Mouse (Mus musculus): ENCODE results near the gene Nav2. TPM values are rescaled to one million over a fixed set of nuclear protein-coding genes. Genes with fewer than 3 reads are reported as not detected.

Gene Nav2
- polyA plus RNA-seq, 1 experiment from 2014 or later: 8.3 TPM

- H3K27me3 ChIP-seq (ENCODE audit: low read depth, poor library complexity, severe bottlenecking): no peaks in the 10 kb centered on the region
- WGBS: 87% methylated on average over 5 of the region's 5 CpGs
- H3K4me1 ChIP-seq: 0 out of 2 replicates have a peak, but pooled peaks cover 3% of the 10 kb centered on the region
- no peaks in the 10 kb centered on the region for H3K36me3 ChIP-seq
- H3K9me3 ChIP-seq (replicated peaks): no peaks in the 10 kb centered on the region
- H3K27ac ChIP-seq: no peak overlapping the region
- no peak for DNase-seq (ENCODE audit: low spot score)
- H3K4me3 ChIP-seq: no peak overlapping the region
These were observed 273.9 kb downstream of the Nav2 start for GRCm38 (mm10) chr7:49182427-49182826.

- Histone ChIP-seq H3K4me3 (no peak overlapping the region), H3K27ac (no peak overlapping the region), H3K9me3 (replicated peaks) (no peaks in the 10 kb centered on the region), H3K4me1 (0 out of 2 replicates have a peak, but pooled peaks cover 3% of the 10 kb centered on the region), H3K36me3 (no peaks in the 10 kb centered on the region), H3K27me3 (ENCODE audit: low read depth, poor library complexity, severe bottlenecking) (no peaks in the 10 kb centered on the region)
- WGBS: 85% methylated on average over 5 of the region's 5 CpGs
- no peak for DNase-seq (ENCODE audit: low spot score)
These were observed 275.2 kb downstream of the Nav2 start for GRCm38 (mm10) chr7:49183696-49184095.

- WGBS: 83% methylated on average over 5 of the region's 5 CpGs
- Histone ChIP-seq H3K9me3 (replicated peaks) (no peaks in the 10 kb centered on the region), H3K36me3 (no peaks in the 10 kb centered on the region), H3K4me3 (no peak overlapping the region), H3K27ac (no peak overlapping the region), H3K27me3 (ENCODE audit: low read depth, poor library complexity, severe bottlenecking) (no peaks in the 10 kb centered on the region), H3K4me1 (0 out of 2 replicates have a peak, but pooled peaks cover 3% of the 10 kb centered on the region)
- DNase-seq (ENCODE audit: low spot score): no peak
These were observed 277.5 kb downstream of the Nav2 start for GRCm38 (mm10) chr7:49185991-49186390.

- no peak for DNase-seq (ENCODE audit: low spot score)
- 89% methylated on average over 5 of the region's 5 CpGs for WGBS
These were observed 280.8 kb downstream of the Nav2 start for GRCm38 (mm10) chr7:49189364-49189763.

GRCm38 (mm10) chr7:49190231-49190985 is 281.9 kb downstream of the Nav2 start:
- no peak overlapping the region for H3K4me3 ChIP-seq
- no peaks in the 10 kb centered on the region for H3K27me3 ChIP-seq (ENCODE audit: low read depth, poor library complexity, severe bottlenecking)
- no peak overlapping the region for H3K27ac ChIP-seq
- H3K36me3 ChIP-seq: no peaks in the 10 kb centered on the region
- H3K9me3 ChIP-seq (replicated peaks): no peaks in the 10 kb centered on the region
- 86% methylated on average over 4 of the region's 4 CpGs for WGBS
- no peak for DNase-seq (ENCODE audit: low spot score)
- 0 out of 2 replicates have a peak, but pooled peaks cover 3% of the 10 kb centered on the region for H3K4me1 ChIP-seq

More at GRCm38 (mm10) chr7:49189364-49189763, 280.8 kb downstream of the Nav2 start:
- Histone ChIP-seq H3K27me3 (ENCODE audit: low read depth, poor library complexity, severe bottlenecking) (no peaks in the 10 kb centered on the region), H3K4me1 (0 out of 2 replicates have a peak, but pooled peaks cover 3% of the 10 kb centered on the region), H3K4me3 (no peak overlapping the region), H3K36me3 (no peaks in the 10 kb centered on the region), H3K27ac (no peak overlapping the region), H3K9me3 (replicated peaks) (no peaks in the 10 kb centered on the region)

- Histone ChIP-seq H3K27me3 (ENCODE audit: low read depth, poor library complexity, severe bottlenecking) (no peaks in the 10 kb centered on the region), H3K4me3 (no peak overlapping the region), H3K36me3 (no peaks in the 10 kb centered on the region), H3K9me3 (replicated peaks) (no peaks in the 10 kb centered on the region), H3K4me1 (0 out of 2 replicates have a peak, but pooled peaks cover 3% of the 10 kb centered on the region), H3K27ac (no peak overlapping the region)
- no peak for DNase-seq (ENCODE audit: low spot score)
- 69% methylated on average over 7 of the region's 7 CpGs for WGBS
These were observed 282.7 kb downstream of the Nav2 start for GRCm38 (mm10) chr7:49191081-49191678.

GRCm38 (mm10) chr7:49192061-49192695 is 283.7 kb downstream of the Nav2 start:
- H3K9me3 ChIP-seq (replicated peaks): no peaks in the 10 kb centered on the region
- no peaks in the 10 kb centered on the region for H3K27me3 ChIP-seq (ENCODE audit: low read depth, poor library complexity, severe bottlenecking)
- no peak overlapping the region for H3K4me3 ChIP-seq
- 70% methylated on average over 2 of the region's 2 CpGs for WGBS
- no peaks in the 10 kb centered on the region for H3K4me1 ChIP-seq
- H3K27ac ChIP-seq: no peak overlapping the region
- no peak for DNase-seq (ENCODE audit: low spot score)
- no peaks in the 10 kb centered on the region for H3K36me3 ChIP-seq

GRCm38 (mm10) chr7:49195711-49196147 is 287.2 kb downstream of the Nav2 start:
- Histone ChIP-seq H3K4me3 (no peak overlapping the region), H3K27ac (no peak overlapping the region), H3K36me3 (no peaks in the 10 kb centered on the region), H3K9me3 (replicated peaks) (no peaks in the 10 kb centered on the region), H3K27me3 (ENCODE audit: low read depth, poor library complexity, severe bottlenecking) (no peaks in the 10 kb centered on the region), H3K4me1 (no peaks in the 10 kb centered on the region)
- no peak for DNase-seq (ENCODE audit: low spot score)
- 56% methylated on average over 5 of the region's 5 CpGs for WGBS

GRCm38 (mm10) chr7:49199366-49199765 is 290.9 kb downstream of the Nav2 start:
- Histone ChIP-seq H3K9me3 (replicated peaks) (no peaks in the 10 kb centered on the region), H3K4me3 (no peak overlapping the region), H3K27ac (no peak overlapping the region), H3K4me1 (peaks cover 6% of the 10 kb centered on the region; the same call in 1 of the 2 replicates), H3K27me3 (ENCODE audit: low read depth, poor library complexity, severe bottlenecking) (no peaks in the 10 kb centered on the region), H3K36me3 (no peaks in the 10 kb centered on the region)
- 50% methylated on average over 6 of the region's 6 CpGs for WGBS
- DNase-seq (ENCODE audit: low spot score): no peak

GRCm38 (mm10) chr7:49200270-49200669 is 291.8 kb downstream of the Nav2 start:
- 92% methylated on average over 6 of the region's 6 CpGs for WGBS
- Histone ChIP-seq H3K9me3 (replicated peaks) (no peaks in the 10 kb centered on the region), H3K36me3 (no peaks in the 10 kb centered on the region)

GRCm38 (mm10) chr7:49202971-49203370 is 294.5 kb downstream of the Nav2 start:
- 77% methylated on average over 4 of the region's 4 CpGs for WGBS
- Histone ChIP-seq H3K36me3 (no peaks in the 10 kb centered on the region), H3K27ac (0 out of 2 replicates have a peak overlapping the region, but pooled peaks have one; percentile 2), H3K9me3 (replicated peaks) (no peaks in the 10 kb centered on the region), H3K4me1 (peaks cover 6% of the 10 kb centered on the region; the same call in 1 of the 2 replicates), H3K4me3 (no peak overlapping the region), H3K27me3 (ENCODE audit: low read depth, poor library complexity, severe bottlenecking) (no peaks in the 10 kb centered on the region)
- DNase-seq (ENCODE audit: low spot score): no peak

More at GRCm38 (mm10) chr7:49200270-49200669, 291.8 kb downstream of the Nav2 start:
- no peaks in the 10 kb centered on the region for H3K27me3 ChIP-seq (ENCODE audit: low read depth, poor library complexity, severe bottlenecking)
- DNase-seq (ENCODE audit: low spot score): no peak
- peaks cover 6% of the 10 kb centered on the region; the same call in 1 of the 2 replicates for H3K4me1 ChIP-seq
- no peak overlapping the region for H3K4me3 ChIP-seq
- H3K27ac ChIP-seq: no peak overlapping the region

- H3K4me1 ChIP-seq: peaks cover 6% of the 10 kb centered on the region; the same call in 1 of the 2 replicates
- H3K27ac ChIP-seq: no peak overlapping the region
- H3K9me3 ChIP-seq (replicated peaks): no peaks in the 10 kb centered on the region
- H3K36me3 ChIP-seq: no peaks in the 10 kb centered on the region
- H3K27me3 ChIP-seq (ENCODE audit: low read depth, poor library complexity, severe bottlenecking): no peaks in the 10 kb centered on the region
- DNase-seq (ENCODE audit: low spot score): no peak
- 93% methylated on average over 3 of the region's 3 CpGs for WGBS
- no peak overlapping the region for H3K4me3 ChIP-seq
These were observed 296.3 kb downstream of the Nav2 start for GRCm38 (mm10) chr7:49204856-49205255.

- WGBS: 91% methylated on average over 1 of the region's 1 CpGs
- H3K27me3 ChIP-seq (ENCODE audit: low read depth, poor library complexity, severe bottlenecking): no peaks in the 10 kb centered on the region
- no peaks in the 10 kb centered on the region for H3K36me3 ChIP-seq
- H3K9me3 ChIP-seq (replicated peaks): no peaks in the 10 kb centered on the region
- no peak for DNase-seq (ENCODE audit: low spot score)
- no peak overlapping the region for H3K27ac ChIP-seq
- H3K4me3 ChIP-seq: no peak overlapping the region
- peaks cover 6% of the 10 kb centered on the region; the same call in 1 of the 2 replicates for H3K4me1 ChIP-seq
These were observed 297.0 kb downstream of the Nav2 start for GRCm38 (mm10) chr7:49205551-49205950.
